Mouse (Mus musculus) heart, adult 18-20 months (tissue): ENCODE data around the gene Slc6a5. TPM values are rescaled to one million over a fixed set of nuclear protein-coding genes. Genes with fewer than 3 reads are reported as not detected.
"Not testable (repeated sequence)": the region's sequence is repeated elsewhere in the genome, so short reads cannot be mapped to it uniquely, and the experiment has no call there.

Experiments used
- DNase-seq, 2 experiments: peaks; one replicate each; pipeline ENCODE4 v3.0.0; 2021 to 2022; ENCODE audit warnings: mixed read lengths in 1 of 2
- total RNA-seq, 2 experiments: library from RNA; stranded (reverse); gene quantifications; 2 replicates each; pipeline ENCODE4 v1.2.3; 2021

The Slc6a5 gene
- total RNA-seq, 2 experiments from 2014 or later: not detected

DNA sequence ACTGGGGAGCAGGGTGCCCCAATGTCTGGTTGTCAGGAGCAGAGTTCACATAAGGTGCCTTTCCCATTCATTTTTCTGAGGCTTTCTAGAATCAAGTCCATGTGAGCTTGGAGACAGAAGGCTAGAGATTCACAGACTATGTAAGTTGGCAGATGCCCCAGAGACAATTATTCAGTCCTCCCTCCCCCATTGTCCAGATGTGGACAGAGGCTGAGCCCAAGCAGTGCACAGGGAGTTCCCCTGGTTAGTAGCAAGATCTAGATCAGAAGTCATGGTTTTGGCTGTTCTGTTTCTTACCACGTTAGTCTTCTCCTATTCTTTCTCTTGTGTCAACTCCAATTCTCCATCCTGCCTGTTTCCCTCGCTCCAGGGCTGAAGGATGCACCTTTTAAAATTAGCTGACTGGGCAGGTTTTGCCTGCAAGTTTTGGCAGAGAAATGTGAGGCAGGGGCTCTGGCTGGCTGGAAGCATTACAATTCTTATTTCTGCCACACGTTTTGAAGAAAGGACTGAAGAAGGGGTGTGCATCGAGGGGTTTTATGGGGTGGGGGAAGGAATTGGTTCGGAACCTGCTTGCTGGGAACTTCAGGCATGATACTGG lies 3.9 kb downstream of the Slc6a5 start:
- DNase-seq: no peak

DNA sequence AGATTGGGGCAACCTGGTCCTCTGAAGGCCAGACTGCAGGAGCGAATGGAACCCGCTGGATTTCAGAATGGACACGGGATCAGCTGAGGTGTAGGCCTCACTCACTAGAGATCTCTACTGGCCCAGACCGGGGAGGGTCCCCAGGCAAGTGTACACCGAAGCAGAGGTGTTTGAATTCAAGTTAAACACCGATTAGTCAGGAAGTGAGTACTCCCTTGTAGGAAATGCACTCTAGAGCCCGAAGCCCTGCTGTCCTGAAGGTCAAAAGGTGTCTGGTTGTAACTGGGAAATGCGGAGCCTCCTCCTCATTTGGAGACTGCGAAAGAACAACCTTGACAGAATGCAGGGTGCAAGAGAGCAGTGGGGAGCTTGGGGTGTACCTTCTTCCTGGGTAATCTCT lies 5.0 kb downstream of the Slc6a5 start:
- no peak for DNase-seq

GRCm38 (mm10) chr7:49915471-49915870 lies 5.5 kb downstream of the Slc6a5 start:
- no peak for DNase-seq

- DNase-seq: no peak
These were observed 9.5 kb downstream of the Slc6a5 start for GRCm38 (mm10) chr7:49919494-49919893.

- no peak for DNase-seq
These were observed 10.8 kb downstream of the Slc6a5 start for GRCm38 (mm10) chr7:49920751-49921150.

GRCm38 (mm10) chr7:49922928-49923327 lies 13.0 kb downstream of the Slc6a5 start:
- DNase-seq: peak; percentile 27 to 30

DNA sequence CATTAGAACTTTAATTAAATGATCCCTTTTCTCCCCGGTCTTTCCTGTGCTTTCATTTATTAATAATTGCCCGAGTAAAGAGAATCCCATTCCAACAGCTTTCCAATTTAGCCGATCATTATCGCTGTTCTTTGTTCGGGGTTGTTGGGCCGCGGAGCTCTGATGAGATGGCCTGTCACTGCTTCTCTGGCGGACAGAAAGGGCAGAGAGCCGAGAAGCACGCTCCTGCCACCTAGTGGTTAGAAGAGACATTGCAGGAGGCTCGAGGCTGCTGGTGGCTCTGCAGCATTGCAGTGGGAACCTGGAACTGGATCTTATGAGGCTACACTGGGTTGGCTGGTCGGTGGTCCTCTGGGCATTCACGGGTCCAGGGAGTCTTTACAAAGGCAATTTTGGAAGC lies 13.4 kb downstream of the Slc6a5 start:
- peak; percentile 80 to 85 for DNase-seq

GRCm38 (mm10) chr7:49928571-49928970 lies 18.6 kb downstream of the Slc6a5 start:
- DNase-seq: no peak

DNA sequence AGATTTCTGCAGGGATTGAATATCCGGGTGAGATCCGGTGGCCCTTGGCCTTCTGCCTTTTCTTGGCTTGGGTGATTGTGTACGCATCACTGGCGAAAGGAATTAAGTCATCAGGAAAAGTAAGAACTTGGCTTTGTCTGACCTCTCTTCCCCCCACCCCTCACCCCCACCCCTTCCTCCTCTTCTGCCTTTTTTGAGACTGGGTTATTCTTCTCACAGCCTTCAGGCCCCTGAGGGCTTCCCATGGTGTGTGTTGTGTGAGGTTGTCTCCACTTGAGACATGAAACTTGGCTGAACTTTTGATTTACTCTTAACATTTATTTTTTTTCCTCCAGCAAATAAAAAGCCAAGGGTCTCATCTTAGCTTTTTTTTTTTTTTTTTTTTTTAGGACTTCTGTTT lies 20.1 kb downstream of the Slc6a5 start:
- no peak for DNase-seq

- not testable (repeated sequence) for DNase-seq
These were observed 23.6 kb downstream of the Slc6a5 start for GRCm38 (mm10) chr7:49933386-49934115.

DNA sequence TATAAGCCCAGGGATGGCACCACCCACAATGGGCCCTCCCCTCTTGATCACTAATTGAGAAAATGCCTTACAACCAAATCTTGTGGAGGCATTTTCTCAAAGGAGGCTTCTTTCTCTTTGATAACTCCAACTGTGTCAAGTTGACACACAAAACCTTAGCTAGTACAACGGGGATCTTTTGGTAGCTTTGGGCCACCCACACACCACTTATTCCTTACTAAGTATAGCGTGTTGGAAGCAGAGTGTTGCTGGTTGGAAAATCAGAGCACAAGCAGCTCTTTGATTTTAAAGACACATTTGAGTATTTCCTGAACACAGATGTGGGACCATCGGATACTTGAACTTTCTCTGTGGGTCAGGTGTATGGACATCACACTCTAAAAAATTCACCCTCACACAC lies 26.9 kb downstream of the Slc6a5 start:
- DNase-seq: no peak

GRCm38 (mm10) chr7:49942023-49942422 lies 32.1 kb downstream of the Slc6a5 start:
- no peak for DNase-seq

GRCm38 (mm10) chr7:49942490-49942889 lies 32.5 kb downstream of the Slc6a5 start:
- DNase-seq: no peak

GRCm38 (mm10) chr7:49946691-49947090 lies 36.7 kb downstream of the Slc6a5 start:
- DNase-seq: no peak

- peak in 1 of 2 experiments; percentile 48 for DNase-seq
These were observed 43.7 kb downstream of the Slc6a5 start for GRCm38 (mm10) chr7:49953546-49954181.

DNA sequence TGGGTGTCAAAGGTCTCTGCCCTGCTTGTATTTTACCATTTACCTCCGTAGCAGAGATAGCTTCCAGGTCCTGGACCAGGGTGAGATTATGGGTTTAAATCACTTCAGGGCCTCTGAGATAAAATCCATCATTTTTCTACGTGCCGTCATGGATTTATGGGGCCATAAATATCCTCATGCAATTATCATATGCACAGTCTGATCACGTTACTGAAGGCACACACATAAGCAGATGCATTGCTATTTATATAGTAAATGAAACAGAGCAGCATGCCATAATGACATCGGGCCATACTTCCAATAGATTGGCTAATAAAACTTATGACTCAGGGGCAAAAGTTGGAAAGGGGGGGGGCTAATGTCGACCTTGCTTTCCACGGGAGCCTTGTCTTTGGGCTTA lies 44.9 kb downstream of the Slc6a5 start:
- DNase-seq: no peak

DNA sequence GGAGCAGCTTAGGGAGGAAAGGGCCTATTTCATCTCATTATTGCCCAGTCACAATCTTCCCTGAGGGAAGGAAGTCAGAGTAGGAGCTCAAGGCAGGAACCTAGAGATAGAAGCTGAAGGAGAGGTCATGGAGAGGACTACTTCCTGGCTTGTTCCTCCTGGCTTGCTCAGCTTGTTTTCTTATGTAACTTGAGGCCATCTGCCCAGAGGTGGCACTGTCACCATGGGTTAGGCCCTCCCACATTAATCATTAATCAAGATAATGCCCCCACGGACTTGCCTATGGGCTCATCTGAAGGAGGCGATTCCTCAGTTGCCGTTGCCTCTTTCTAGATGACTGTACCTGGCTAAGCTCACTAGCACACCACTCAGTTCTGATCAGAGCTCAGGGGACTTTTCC lies 47.2 kb downstream of the Slc6a5 start:
- DNase-seq: no peak

GRCm38 (mm10) chr7:49963764-49964163 lies 53.8 kb downstream of the Slc6a5 start:
- no peak for DNase-seq

- no peak for DNase-seq
These were observed 59.6 kb downstream of the Slc6a5 start for GRCm38 (mm10) chr7:49969516-49969915.

- DNase-seq: no peak
These were observed 65.0 kb downstream of the Slc6a5 start, which contains the start of gene Nell1 for GRCm38 (mm10) chr7:49974841-49975440. Gene Nell1, plus strand, starts transcription at chr7:49974864.

DNA sequence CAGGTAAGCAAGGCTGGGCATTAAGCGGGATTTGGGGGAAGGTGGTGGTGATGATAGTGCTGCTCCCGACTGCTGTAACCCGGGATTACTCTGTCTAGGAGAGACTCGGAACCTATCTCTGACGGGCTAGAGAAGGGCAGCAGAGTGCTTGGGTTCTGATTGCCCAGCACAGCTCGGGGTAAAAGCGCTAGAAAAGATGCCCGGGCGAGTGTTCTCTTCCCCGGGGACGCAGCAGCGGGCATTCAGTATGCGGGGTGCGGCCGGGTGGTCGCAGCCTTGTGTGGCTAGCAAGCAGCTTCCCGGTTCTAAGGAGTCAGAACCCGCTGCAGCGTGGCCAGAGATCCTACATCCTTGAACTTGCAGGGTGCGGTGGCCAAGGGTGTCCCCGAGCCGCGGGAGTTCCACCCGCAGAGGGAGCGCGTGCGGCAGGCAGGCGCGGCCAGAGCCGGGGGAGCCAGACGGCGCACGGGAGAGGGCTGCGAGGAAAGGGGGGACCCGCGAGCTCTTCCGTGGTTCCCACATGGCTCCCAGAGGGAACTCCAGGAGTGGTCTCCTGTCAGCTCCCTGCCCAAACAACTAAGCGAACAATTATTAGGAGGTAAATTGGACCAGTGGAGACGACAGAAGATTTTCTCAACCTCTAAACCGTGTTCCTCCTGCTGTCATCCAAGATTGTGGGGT lies 65.6 kb downstream of the Slc6a5 start:
- no peak for DNase-seq

GRCm38 (mm10) chr7:49981511-49982227 lies 71.7 kb downstream of the Slc6a5 start:
- no peak for DNase-seq
